9 mouse cellular contexts compared by ENCODE assay signal in genomic region chr7:73546561-73547510, GRCm38 (mm10). TPM values are rescaled to one million over a fixed set of nuclear protein-coding genes. Genes with fewer than 3 reads are reported as not detected.
DNase-seq lines count a peak whose midpoint lies in the region; ATAC-seq and TF ChIP-seq lines count a peak whose summit lies in the region.
"Had no signal": no experiment of that assay in that cellular context is flagged by ENCODE, and none has a peak within 500 bp of the region (broad histone marks: within the 10 kb centered on the region; RNA-seq: fewer than 3 reads in every experiment).

No protein-coding gene starts in this region.

- DNase-seq in heart, postnatal 4 days: no peak
- DNase-seq in CH12.LX (ENCODE audit: extremely low read depth): no peak
- no peak for DNase-seq in right cerebral cortex, postnatal 36 days (ENCODE audit: low spot score in 2 of 2)
- no peak for DNase-seq in adrenal gland, adult 2 months
- no peak for DNase-seq in adrenal gland, postnatal 25 days

- peak overlapping the region in 1 of 2 experiments; percentile 10; a peak in 2 of 4 replicates for H3K4me3 ChIP-seq in heart, embryonic 14.5 days (ENCODE audit: control insufficient read depth in 1 of 2, insufficient read depth in 1 of 2, low read depth in 1 of 2, low read length in 2 of 2)
- peak overlapping the region in 1 of 3 experiments; percentile 3 for H3K4me3 ChIP-seq in CH12.LX (replicated peaks in 1 of 3; ENCODE audit: low read depth in 2 of 3, low read length in 2 of 3, poor library complexity in 1 of 3)
- H3K4me3 ChIP-seq in forebrain, embryonic 16.5 days (replicated peaks; ENCODE audit: low read length): no peak overlapping the region
- no peak overlapping the region for H3K4me3 ChIP-seq in liver, embryonic 16.5 days (ENCODE audit: low read depth, low read length)
- H3K4me3 ChIP-seq: limb, embryonic 15.5 days had no signal

- no peaks in the 10 kb centered on the region for H3K27me3 ChIP-seq in heart, embryonic 14.5 days (ENCODE audit: control insufficient read depth, insufficient read depth, low read length)
- H3K27me3 ChIP-seq in CH12.LX (replicated peaks): no peaks in the 10 kb centered on the region
- H3K27me3 ChIP-seq in forebrain, embryonic 16.5 days (replicated peaks; ENCODE audit: control insufficient read depth, insufficient read depth, low read length): no peaks in the 10 kb centered on the region
- no peaks in the 10 kb centered on the region for H3K27me3 ChIP-seq in liver, embryonic 16.5 days (ENCODE audit: control insufficient read depth, insufficient read depth, low read depth, low read length)
- H3K27me3 ChIP-seq: limb, embryonic 15.5 days had no signal

- H3K27ac ChIP-seq in heart, embryonic 14.5 days (replicated peaks in 1 of 2; ENCODE audit: control insufficient read depth in 1 of 2, insufficient read depth in 1 of 2, low read depth in 2 of 2, low read length in 2 of 2): peak overlapping the region; percentile 17 to 66; a peak in 3 of 4 replicates
- peak overlapping the region; percentile 58 for H3K27ac ChIP-seq in CH12.LX (ENCODE audit: insufficient read depth, low read depth)
- H3K27ac ChIP-seq in forebrain, embryonic 16.5 days (ENCODE audit: low read length): no peak overlapping the region
- H3K27ac ChIP-seq in liver, embryonic 16.5 days (ENCODE audit: low read length): no peak overlapping the region

- H3K79me2 ChIP-seq in CH12.LX (replicated peaks; ENCODE audit: control insufficient read depth, extremely low read depth, insufficient read depth, poor library complexity, severe bottlenecking): peaks cover 61% of the 10 kb centered on the region

- WGBS in heart, embryonic 14.5 days: 22% methylated on average over 10 of the region's 10 CpGs
- 68% methylated on average over 10 of the region's 10 CpGs for WGBS in forebrain, embryonic 16.5 days
- 30% methylated on average over 10 of the region's 10 CpGs for WGBS in liver, embryonic 16.5 days (ENCODE audit: insufficient replicate concordance)

- peak overlapping the region; percentile 59 for H3K9ac ChIP-seq in heart, embryonic 14.5 days (ENCODE audit: low read length)
- H3K9ac ChIP-seq in CH12.LX (ENCODE audit: insufficient read depth, low read depth): peak overlapping the region; percentile 44; the same call in 1 of the 2 replicates
- no peak overlapping the region for H3K9ac ChIP-seq in forebrain, embryonic 16.5 days (replicated peaks; ENCODE audit: low read depth, low read length)
- H3K9ac ChIP-seq in liver, embryonic 16.5 days (ENCODE audit: low read depth, low read length): no peak overlapping the region
- H3K9ac ChIP-seq: limb, embryonic 15.5 days had no signal

- peaks cover 2 to 23% of the 10 kb centered on the region in 2 experiments for H3K4me1 ChIP-seq in heart, embryonic 14.5 days (ENCODE audit: control insufficient read depth in 2 of 2, insufficient read depth in 2 of 2, low read length in 2 of 2)
- H3K4me1 ChIP-seq in CH12.LX (ENCODE audit: control insufficient read depth in 1 of 2, insufficient read depth in 2 of 2): peaks cover 7 to 36% of the 10 kb centered on the region in 2 experiments
- peaks cover 24% of the 10 kb centered on the region for H3K4me1 ChIP-seq in forebrain, embryonic 16.5 days (replicated peaks; ENCODE audit: control insufficient read depth, insufficient read depth, low read length)
- peaks cover 19% of the 10 kb centered on the region for H3K4me1 ChIP-seq in liver, embryonic 16.5 days (ENCODE audit: control insufficient read depth, low read depth, low read length)

- no peaks in the 10 kb centered on the region for H3K9me3 ChIP-seq in heart, embryonic 14.5 days (ENCODE audit: control insufficient read depth, low read length)
- no peaks in the 10 kb centered on the region for H3K9me3 ChIP-seq in CH12.LX (replicated peaks; ENCODE audit: low read length)
- H3K9me3 ChIP-seq in forebrain, embryonic 16.5 days (ENCODE audit: control insufficient read depth, low read length): no peaks in the 10 kb centered on the region
- H3K9me3 ChIP-seq in liver, embryonic 16.5 days (replicated peaks; ENCODE audit: control insufficient read depth, low read length): no peaks in the 10 kb centered on the region
- H3K9me3 ChIP-seq: limb, embryonic 15.5 days had no signal

- ATAC-seq in heart, embryonic 14.5 days (ENCODE audit: insufficient number of reproducible peaks, insufficient read depth, low FRiP score, low read depth): no peak
- ATAC-seq in forebrain, embryonic 16.5 days: no peak
- ATAC-seq in liver, embryonic 16.5 days (ENCODE audit: low read depth): peak; percentile 72

- dilution Hi-C loops in CH12.LX (cut with MboI; ENCODE audit: extremely low pct_ligation_motif_present, extremely low pct_unique_long_range_greater_than_20kb, low sequenced_read_pairs): no loop called here

- no peak for TF ChIP-seq CTCF in CH12.LX (conservative IDR thresholded peaks at IDR 0.05 in 1 of 2, IDR thresholded peaks at IDR 0.05 in 1 of 2; ENCODE audit: low read depth in 2 of 2, low read length in 2 of 2)

- peaks cover 61% of the 10 kb centered on the region for H3K36me3 ChIP-seq in heart, embryonic 14.5 days (ENCODE audit: control insufficient read depth, insufficient read depth, low read length)
- H3K36me3 ChIP-seq in CH12.LX (replicated peaks in 1 of 2; ENCODE audit: control insufficient read depth in 1 of 2, insufficient read depth in 1 of 2, low read length in 1 of 2): peaks cover 30 to 63% of the 10 kb centered on the region in 2 experiments
- H3K36me3 ChIP-seq in forebrain, embryonic 16.5 days (ENCODE audit: control insufficient read depth, insufficient read depth): peaks cover 11% of the 10 kb centered on the region
- H3K36me3 ChIP-seq in liver, embryonic 16.5 days (ENCODE audit: control insufficient read depth, insufficient read depth): peaks cover 39% of the 10 kb centered on the region

- no peak for TF ChIP-seq POLR2A in CH12.LX (IDR thresholded peaks at IDR 0.05; ENCODE audit: low read depth, low read length)

- TF ChIP-seq EP300 in CH12.LX (IDR thresholded peaks at IDR 0.05; ENCODE audit: low read length): no peak

- no peak for TF ChIP-seq RAD21 in CH12.LX (IDR thresholded peaks at IDR 0.05; ENCODE audit: low read depth, low read length)

- peak overlapping the region; percentile 46 for H3K4me2 ChIP-seq in heart, embryonic 14.5 days (ENCODE audit: low read length)
- peak overlapping the region; percentile 60 for H3K4me2 ChIP-seq in CH12.LX (ENCODE audit: insufficient read depth, low read depth, poor library complexity, severe bottlenecking)
- peak overlapping the region; percentile 26; the same call in 1 of the 2 replicates for H3K4me2 ChIP-seq in forebrain, embryonic 16.5 days (ENCODE audit: low read length)
- H3K4me2 ChIP-seq in liver, embryonic 16.5 days (ENCODE audit: low read depth, low read length): no peak overlapping the region
- H3K4me2 ChIP-seq: limb, embryonic 15.5 days had no signal

- in situ Hi-C loops in CH12.LX (cut with MboI; ENCODE audit: low pct_ligation_motif_present, low pct_unique_long_range_greater_than_20kb, low sequenced_read_pairs): no loop called here

TF ChIP-seq in CH12.LX, 34 proteins besides CTCF, POLR2A, EP300 and RAD21:
- TF ChIP-seq MAX (IDR thresholded peaks at IDR 0.05; ENCODE audit: low read length) (no peak), MXI1 (IDR thresholded peaks at IDR 0.05; ENCODE audit: low read depth, low read length) (no peak), MAFK (IDR thresholded peaks at IDR 0.05; ENCODE audit: insufficient replicate concordance, low read length) (no peak), ZC3H11A (IDR thresholded peaks at IDR 0.05; ENCODE audit: low read depth, low read length) (no peak), E2F4 (IDR thresholded peaks at IDR 0.05; ENCODE audit: insufficient replicate concordance, low read depth, low read length) (no peak), CHD1 (IDR thresholded peaks at IDR 0.05; ENCODE audit: low read depth, low read length) (no peak), ZNF384 (IDR thresholded peaks at IDR 0.05; ENCODE audit: low read depth, low read length) (no peak)

RNA-seq across cellular contexts. Expression of gene Chd2, which starts 5.2 kb away (rescaled TPM):
- 46.9 and 53.0 TPM in 2 replicates for polyA plus RNA-seq in heart, embryonic 14.5 days (2014; fragmentation: Nextera tagmentation; extraction: Ambion mirVana)
- 10 to 100 TPM; 57.3 to 61.0 TPM for total RNA-seq in heart, postnatal 4 days (2021)
- total RNA-seq in CH12.LX (2012; rRNA removed): 21.4 and 30.9 TPM in 2 replicates
- total RNA-seq in CH12.LX (2014; rRNA removed): 18.2 and 23.2 TPM in 2 replicates
- 39.3 and 42.8 TPM in 2 replicates for polyA plus RNA-seq in CH12.LX (2012; ENCODE audit: insufficient read length, low read depth)
- 56.8 and 60.2 TPM in 2 replicates for polyA plus RNA-seq in forebrain, embryonic 16.5 days (2015; fragmentation: Nextera tagmentation; extraction: Ambion mirVana)
- 24.7 and 26.1 TPM in 2 replicates for polyA plus RNA-seq in liver, embryonic 16.5 days (2015; fragmentation: Nextera tagmentation; extraction: Ambion mirVana)
- total RNA-seq in adrenal gland, adult 2 months (2021): 10 to 100 TPM; 28.3 to 45.9 TPM
- 11.1 and 12.9 TPM in 2 replicates for polyA plus RNA-seq in adrenal gland, adult 2 months (2012; rRNA removed)
- 50.0 and 57.4 TPM in 2 replicates for total RNA-seq in adrenal gland, postnatal 25 days (2021)

Comparison
In these comparisons a context has a peak if more than half of its experiments do, and no peak if none do; other contexts are left out.
1. H3K27ac ChIP-seq: peak in heart, embryonic 14.5 days (2 of 2) and CH12.LX (single experiment); none in forebrain, embryonic 16.5 days (single experiment) and liver, embryonic 16.5 days (single experiment).
2. H3K9ac ChIP-seq: peak in heart, embryonic 14.5 days (single experiment) and CH12.LX (single experiment); none in forebrain, embryonic 16.5 days (single experiment) and liver, embryonic 16.5 days (single experiment).